Mouse (Mus musculus) stomach, postnatal 0 days (tissue): ENCODE results near the gene Rgp1. TPM values are rescaled to one million over a fixed set of nuclear protein-coding genes. Genes with fewer than 3 reads are reported as not detected.
"Not testable (repeated sequence)": the region's sequence is repeated elsewhere in the genome, so short reads cannot be mapped to it uniquely, and the experiment has no call there.

ENCODE experiments used
- ATAC-seq: fragments of 200-750 bp; cut with Nextera tagmentation; 2 replicates; pipeline ENCODE4 v1.8.0; 2017; ENCODE audit not compliant: low FRiP score, low TSS enrichment
- DNase-seq: peaks from one replicate; pipeline ENCODE4 v3.0.0-alpha.2; 2016; ENCODE audit warnings: low spot score
- H3K27ac ChIP-seq: fragments of 300-500 bp; sonication (generic); replicated peaks from 2 replicates; pipeline ENCODE4 v1.5.1; 2014; ENCODE audit warnings: mild to moderate bottlenecking, control low read depth
- H3K27me3 ChIP-seq: fragments of 300-500 bp; sonication (generic); 2 replicates; pipeline ENCODE4 v1.6.1; 2014; ENCODE audit warnings: low read length; ENCODE audit not compliant: control insufficient read depth, insufficient read depth
- H3K36me3 ChIP-seq: fragments of 300-500 bp; sonication (generic); 2 replicates; pipeline ENCODE4 v1.6.1; 2014; ENCODE audit warnings: low read length, mixed read lengths; ENCODE audit not compliant: control insufficient read depth, insufficient read depth
- H3K4me1 ChIP-seq: fragments of 300-500 bp; sonication (generic); replicated peaks from 2 replicates; pipeline ENCODE4 v1.6.1; 2014; ENCODE audit warnings: antibody characterized with exemption; ENCODE audit not compliant: control insufficient read depth, insufficient read depth
- H3K4me2 ChIP-seq: fragments of 300-500 bp; sonication (generic); replicated peaks from 2 replicates; pipeline ENCODE4 v1.6.1; 2014; ENCODE audit warnings: low read depth, mild to moderate bottlenecking, control low read depth, moderate library complexity
- H3K4me3 ChIP-seq: fragments of 300-500 bp; sonication (generic); 2 replicates; pipeline ENCODE4 v1.5.1; 2014; ENCODE audit warnings: low read depth, low read length, control low read depth
- H3K9ac ChIP-seq: fragments of 300-500 bp; sonication (generic); 2 replicates; pipeline ENCODE4 v1.6.1; 2014; ENCODE audit warnings: mild to moderate bottlenecking, low read length, control low read depth, mixed read lengths
- H3K9me3 ChIP-seq: fragments of 300-500 bp; sonication (generic); 2 replicates; pipeline ENCODE4 v1.6.1; 2016; ENCODE audit warnings: low read length; ENCODE audit not compliant: control insufficient read depth
- CTCF ChIP-seq: IDR thresholded peaks from 2 replicates; pipeline ENCODE4 v1.5.1; 2016; ENCODE audit warnings: antibody characterized with exemption, low read depth, mild to moderate bottlenecking, moderate library complexity
- EP300 ChIP-seq: optimal IDR thresholded peaks from 2 replicates; pipeline ENCODE3; 2016; ENCODE audit warnings: antibody characterized with exemption
- WGBS: fragments of 180-500 bp; shearing (Covaris S2); extraction: QIAGEN DNeasy Blood & Tissue Kit; methylation state at CpG from one replicate; pipeline ENCODE4 v1.1.7; 2014; 5-methylcytosine and 5-hydroxymethylcytosine counted together
- polyA plus RNA-seq: library from polyadenylated mRNA; unstranded; fragments of >200 nt; fragmentation: Nextera tagmentation; extraction: Ambion mirVana; gene quantifications from 2 replicates; pipeline ENCODE4 v1.2.1, GENCODE M21; 2015

Gene Rgp1
- polyA plus RNA-seq, 1 experiment from 2014 or later: 13.0 TPM

GRCm38 (mm10) chr4:43542044-43542443, 36.5 kb upstream of the Rgp1 start:
- no peak for TF ChIP-seq EP300
- no peak for TF ChIP-seq CTCF
- Histone ChIP-seq H3K4me2 (no peak overlapping the region), H3K27me3 (no peaks in the 10 kb centered on the region), H3K4me3 (no peak overlapping the region), H3K27ac (no peak overlapping the region), H3K9ac (no peak overlapping the region), H3K4me1 (no peaks in the 10 kb centered on the region), H3K36me3 (peaks cover 86% of the 10 kb centered on the region), H3K9me3 (no peaks in the 10 kb centered on the region)
- ATAC-seq (no peak), DNase-seq (no peak)
- WGBS: 77% methylated on average over 3 of the region's 3 CpGs

DNA sequence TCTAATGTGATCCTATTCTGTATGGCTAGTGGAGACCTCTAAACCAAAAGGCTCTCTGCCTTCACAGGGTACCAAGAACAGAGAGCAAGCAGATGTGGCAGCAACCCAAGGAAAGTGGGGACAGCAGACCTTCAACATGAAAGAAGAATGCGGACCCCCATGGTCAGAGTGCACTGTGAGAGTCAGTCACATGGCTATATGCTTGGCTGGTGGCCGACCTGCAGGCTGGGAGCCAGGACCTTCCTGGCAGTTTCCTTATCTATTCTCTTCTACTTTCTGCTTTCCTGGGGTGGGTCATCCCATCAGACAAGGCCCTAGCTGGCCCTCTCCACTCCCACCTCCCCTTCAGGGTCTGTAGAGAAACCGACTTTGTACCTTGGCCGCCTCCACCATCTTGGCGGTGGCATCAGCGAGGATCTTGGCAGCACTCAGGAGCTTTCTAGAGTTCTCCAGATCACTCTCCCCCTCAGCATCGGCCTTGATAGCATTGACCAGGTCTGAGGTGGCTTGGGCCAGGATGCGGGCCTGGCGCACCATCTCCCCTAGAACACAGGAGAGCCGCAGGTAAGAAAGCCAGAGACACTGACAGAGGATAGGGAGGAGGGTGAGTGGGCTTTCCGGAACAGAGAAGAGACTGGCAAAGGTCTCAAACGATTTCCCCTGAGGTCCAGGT, 32.0 kb upstream of the Rgp1 start:
- no peak overlapping the region for H3K4me3 ChIP-seq
- TF ChIP-seq EP300: no peak
- TF ChIP-seq CTCF: no peak
- H3K4me2 ChIP-seq: no peak overlapping the region
- no peak overlapping the region for H3K9ac ChIP-seq
- H3K27me3 ChIP-seq: no peaks in the 10 kb centered on the region
- no peak overlapping the region for H3K27ac ChIP-seq
- DNase-seq: no peak
- no peaks in the 10 kb centered on the region for H3K4me1 ChIP-seq
- 93% methylated on average over 12 of the region's 12 CpGs for WGBS
- ATAC-seq: no peak
- peaks cover 88% of the 10 kb centered on the region for H3K36me3 ChIP-seq
- H3K9me3 ChIP-seq: no peaks in the 10 kb centered on the region

- DNase-seq (no peak), ATAC-seq (no peak)
- peaks cover 87% of the 10 kb centered on the region for H3K36me3 ChIP-seq
- H3K4me2 ChIP-seq: no peak overlapping the region
- no peaks in the 10 kb centered on the region for H3K4me1 ChIP-seq
- no peak overlapping the region for H3K9ac ChIP-seq
- no peak overlapping the region for H3K27ac ChIP-seq
- H3K4me3 ChIP-seq: no peak overlapping the region
- H3K27me3 ChIP-seq: no peaks in the 10 kb centered on the region
- H3K9me3 ChIP-seq: no peaks in the 10 kb centered on the region
- WGBS: 94% methylated on average over 8 of the region's 8 CpGs
- TF ChIP-seq EP300: no peak
- no peak for TF ChIP-seq CTCF
Observed at GRCm38 (mm10) chr4:43547160-43547559, 31.4 kb upstream of the Rgp1 start.

GRCm38 (mm10) chr4:43549055-43549454, 29.5 kb upstream of the Rgp1 start:
- TF ChIP-seq CTCF (no peak), EP300 (no peak)
- Histone ChIP-seq H3K4me2 (no peak overlapping the region), H3K4me1 (no peaks in the 10 kb centered on the region), H3K9me3 (no peaks in the 10 kb centered on the region), H3K36me3 (peaks cover 87% of the 10 kb centered on the region), H3K27ac (no peak overlapping the region), H3K27me3 (no peaks in the 10 kb centered on the region), H3K4me3 (no peak overlapping the region), H3K9ac (no peak overlapping the region)
- ATAC-seq (no peak), DNase-seq (no peak)
- WGBS: 92% methylated on average over 12 of the region's 12 CpGs

DNA sequence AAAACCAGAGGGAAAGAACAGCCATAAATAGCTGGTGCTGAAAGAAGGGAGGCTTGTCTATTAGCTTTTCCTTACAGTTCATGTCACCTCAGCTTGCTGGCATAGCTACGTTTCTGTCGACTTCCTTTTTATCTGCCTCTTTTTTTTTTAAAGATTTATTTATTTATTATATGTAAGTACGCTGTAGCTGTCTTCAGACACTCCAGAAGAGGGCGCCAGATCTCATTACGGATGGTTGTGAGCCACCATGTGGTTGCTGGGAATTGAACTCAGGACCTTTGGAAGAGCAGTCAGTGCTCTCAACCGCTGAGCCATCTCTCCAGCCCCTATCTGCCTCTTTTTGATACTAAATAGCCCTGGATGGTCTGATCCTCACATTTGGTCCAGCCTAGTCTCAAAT, 26.7 kb upstream of the Rgp1 start:
- H3K36me3 ChIP-seq: peaks cover 77% of the 10 kb centered on the region
- not testable (repeated sequence) for H3K27me3 ChIP-seq, H3K9ac ChIP-seq, H3K4me1 ChIP-seq, ATAC-seq, DNase-seq, H3K27ac ChIP-seq, H3K4me2 ChIP-seq, H3K9me3 ChIP-seq, H3K4me3 ChIP-seq
- 0 out of 2 replicates have a peak, but pooled peaks have one; percentile 10 for TF ChIP-seq CTCF
- 79% methylated on average over 6 of the region's 6 CpGs for WGBS

GRCm38 (mm10) chr4:43552437-43552836, 26.1 kb upstream of the Rgp1 start:
- H3K9ac ChIP-seq: no peak overlapping the region
- no peak overlapping the region for H3K4me3 ChIP-seq
- H3K27ac ChIP-seq: no peak overlapping the region
- DNase-seq (no peak), ATAC-seq (no peak)
- H3K27me3 ChIP-seq: no peaks in the 10 kb centered on the region
- peaks cover 71% of the 10 kb centered on the region for H3K36me3 ChIP-seq
- H3K4me2 ChIP-seq: no peak overlapping the region
- no peaks in the 10 kb centered on the region for H3K9me3 ChIP-seq
- 96% methylated on average over 5 of the region's 5 CpGs for WGBS
- no peaks in the 10 kb centered on the region for H3K4me1 ChIP-seq
- TF ChIP-seq CTCF (no peak), EP300 (no peak)
